Mouse (Mus musculus) bone marrow, adult 2 months (tissue): ENCODE data around the gene Kcnh1.

ENCODE experiments used
- CTCF ChIP-seq: fragments of 200-500 bp; IDR thresholded peaks from 2 replicates; pipeline ENCODE4 v1.5.1; 2011; ENCODE audit warnings: low read length, control low read depth; ENCODE audit not compliant: control insufficient read depth, insufficient read depth
- POLR2A ChIP-seq: fragments of 200-500 bp; IDR thresholded peaks from 2 replicates; pipeline ENCODE4 v1.6.1; 2011; ENCODE audit warnings: low read depth, mild to moderate bottlenecking, control low read depth, low read length, borderline replicate concordance; ENCODE audit not compliant: control insufficient read depth

DNA sequence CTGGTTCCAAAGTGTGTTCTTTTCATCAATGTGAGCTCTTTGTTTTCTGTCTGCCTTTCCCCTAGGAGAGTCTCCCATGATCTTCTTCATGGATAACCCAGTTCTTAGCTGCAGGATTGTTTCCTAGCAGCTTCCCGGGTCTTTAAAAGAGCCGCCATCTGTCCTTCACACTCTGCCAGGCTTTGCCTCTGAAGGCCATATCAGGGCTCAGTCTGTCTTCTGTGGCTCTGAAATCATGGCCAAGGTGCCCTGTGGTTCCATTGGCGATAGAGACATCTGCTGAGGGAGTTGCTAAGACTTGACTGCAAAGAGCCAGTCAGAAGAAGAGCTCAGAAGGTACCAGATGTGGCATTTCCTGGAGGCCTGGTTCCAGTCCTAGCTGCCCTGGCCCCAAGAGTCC is 165.7 kb downstream of the Kcnh1 start:
- TF ChIP-seq POLR2A: no peak
- TF ChIP-seq CTCF: no peak
